Mouse (Mus musculus) left cerebral cortex, adult 9 months (tissue): ENCODE data around the gene Sprr2k.
"Not testable (repeated sequence)": the region's sequence is repeated elsewhere in the genome, so short reads cannot be mapped to it uniquely, and the experiment has no call there.

Experiments
- DNase-seq, 2 experiments: peaks; one replicate each; pipeline ENCODE4 v3.0.0; 2022; ENCODE audit warnings: low spot score in 2 of 2

The Sprr2k gene

DNA sequence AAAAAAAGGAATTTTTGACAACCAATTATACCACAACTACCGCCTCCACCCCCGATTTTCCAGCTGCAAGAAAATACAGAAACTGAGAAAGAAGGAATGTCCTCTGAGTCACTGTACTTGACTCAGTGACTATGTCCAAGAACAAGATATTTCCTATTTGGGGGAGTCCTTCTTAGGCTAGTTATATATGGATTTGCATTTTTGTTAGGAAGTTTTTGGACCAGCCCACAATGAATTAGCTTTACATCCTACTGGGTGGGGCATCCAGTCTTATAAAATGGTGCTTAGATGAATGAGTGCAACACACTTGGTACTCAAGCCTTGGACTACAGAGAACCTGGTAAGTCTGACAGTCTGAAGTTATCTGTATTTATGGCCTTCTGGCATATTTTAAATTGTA is at the start of gene Sprr2k:
TSS of gene Sprr2k (plus strand) at position 301 of the 400 bp plus-strand sequence.
- no peak for DNase-seq

DNA sequence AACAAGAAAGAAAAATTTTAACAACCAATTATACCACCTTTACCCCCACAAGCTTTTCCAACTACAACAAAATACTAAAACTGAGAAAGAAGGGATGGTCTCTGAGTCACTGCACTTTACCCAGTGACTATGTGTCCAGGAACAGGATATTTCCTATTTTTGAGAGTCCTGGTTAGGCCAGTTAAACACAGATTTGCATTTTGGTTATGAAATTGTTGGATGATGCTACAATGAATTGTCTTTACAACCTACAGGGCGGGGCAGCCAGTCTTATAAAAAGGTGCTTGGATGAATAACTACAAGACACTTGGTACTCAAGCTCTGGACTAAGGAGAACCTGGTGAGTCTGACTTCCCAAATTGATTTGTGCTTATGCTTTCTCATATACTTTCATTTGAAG is 47.0 kb upstream of the Sprr2k start, which contains the start of gene Sprr2h:
TSS of gene Sprr2h (plus strand) at position 301 of the 400 bp plus-strand sequence.
- no peak for DNase-seq

DNA sequence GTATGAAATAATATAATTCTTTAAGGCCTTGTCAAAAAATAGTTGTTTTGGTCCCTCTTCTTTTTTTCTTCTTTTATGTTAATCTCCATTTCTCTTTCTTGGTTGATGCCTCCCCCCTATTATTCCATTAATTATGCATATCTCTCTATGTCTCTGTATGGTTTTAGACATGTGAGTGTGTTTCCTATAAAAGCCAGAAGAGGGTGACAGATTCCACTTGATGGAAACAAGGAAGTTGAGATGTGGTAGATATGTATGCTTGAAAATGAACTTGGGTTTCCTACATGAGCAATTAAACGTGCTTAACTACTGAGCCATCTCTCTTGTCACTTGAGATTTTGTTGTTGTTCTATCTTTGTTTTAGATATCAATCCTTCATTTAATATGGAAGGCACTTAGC is 38.1 kb upstream of the Sprr2k start:
- DNase-seq = no peak

DNA sequence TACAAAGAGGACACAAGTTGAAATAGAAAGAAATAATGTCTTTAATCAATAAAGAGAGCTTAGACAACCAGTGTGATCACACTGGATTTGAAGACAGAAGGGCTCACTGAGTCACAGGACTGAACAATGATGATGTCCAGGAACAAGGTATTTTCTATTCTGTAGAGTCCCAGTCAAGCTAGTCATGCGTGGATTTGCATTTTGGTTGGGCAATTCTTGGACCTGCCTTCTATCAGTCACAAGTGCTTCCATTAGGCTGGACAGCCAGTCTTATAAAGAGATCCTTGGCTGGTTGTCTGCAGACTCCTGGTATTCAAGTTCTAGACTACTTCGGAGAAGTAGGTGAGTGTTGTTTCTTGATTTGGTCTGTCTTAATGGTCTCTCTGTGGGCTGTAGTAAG is 24.7 kb upstream of the Sprr2k start, which contains the start of gene Sprr2i:
TSS of gene Sprr2i (plus strand) at position 301 of the 400 bp plus-strand sequence.
- no peak for DNase-seq

DNA sequence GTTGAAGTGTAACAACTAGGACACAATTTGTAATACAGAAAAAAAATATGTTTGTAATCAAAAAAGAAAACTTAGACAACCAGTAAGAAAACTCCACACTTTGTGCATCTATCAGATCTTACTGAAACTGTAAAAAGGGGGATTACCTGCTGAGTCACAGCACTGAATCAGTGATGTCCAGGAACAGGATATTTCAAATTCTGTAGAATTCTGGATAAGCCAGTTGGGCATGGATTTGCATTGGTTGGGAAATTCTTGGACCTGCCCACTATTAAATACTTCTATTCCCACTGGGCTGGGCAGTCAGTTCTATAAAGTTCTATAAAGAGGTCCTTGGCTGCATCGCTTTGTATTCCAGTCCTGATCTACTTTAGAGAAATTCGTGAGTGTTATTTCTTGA is 14.6 kb upstream of the Sprr2k start, which contains the start of gene Sprr2j-ps:
TSS of gene Sprr2j-ps (plus strand) at position 301 of the 400 bp plus-strand sequence.
- no peak for DNase-seq

DNA sequence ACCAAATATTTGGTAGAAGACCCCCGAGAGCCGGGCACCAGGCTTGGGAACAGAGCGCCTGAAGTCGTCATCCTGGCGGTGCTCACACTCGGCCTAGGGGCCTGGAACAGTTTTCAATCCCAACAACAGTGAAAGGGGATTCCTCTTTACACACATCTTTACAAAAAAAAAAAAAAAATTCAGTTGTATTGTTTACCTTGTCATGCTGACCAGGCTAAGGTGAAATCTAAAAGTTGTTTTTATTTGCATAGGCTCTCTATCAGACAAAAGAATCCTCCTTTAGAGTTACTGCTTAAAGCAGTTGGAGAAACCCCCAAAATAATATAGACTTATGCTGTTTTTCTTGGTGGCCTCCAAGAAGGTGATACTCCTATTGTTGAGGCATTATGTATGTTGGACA is 3.1 kb upstream of the Sprr2k start, which contains the start of gene Gm9774:
TSS of gene Gm9774 (minus strand) at position 101 of the 400 bp plus-strand sequence.
- DNase-seq = no peak

DNA sequence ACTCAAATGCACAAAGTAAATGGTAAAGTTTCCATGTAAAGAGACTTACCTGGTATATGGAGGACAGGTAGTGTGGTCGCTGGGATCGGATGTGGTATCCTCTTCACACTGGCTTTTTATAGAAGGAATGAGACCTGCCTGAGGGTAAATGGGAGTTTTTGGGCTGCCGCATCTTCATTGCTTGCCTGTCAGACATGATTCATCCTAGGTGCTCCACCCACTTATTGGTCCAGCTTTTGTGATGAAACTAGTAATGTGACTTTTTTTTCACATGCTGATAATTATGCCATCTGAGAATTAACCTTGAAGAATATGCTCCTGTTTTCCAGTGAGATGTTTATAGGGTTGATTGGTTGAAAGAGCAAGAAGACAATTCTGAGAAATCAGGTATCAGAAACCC is 6.3 kb downstream of the Sprr2k start, which contains the start of gene Sprr1b:
TSS of gene Sprr1b (minus strand) at position 101 of the 400 bp plus-strand sequence.
- no peak for DNase-seq

DNA sequence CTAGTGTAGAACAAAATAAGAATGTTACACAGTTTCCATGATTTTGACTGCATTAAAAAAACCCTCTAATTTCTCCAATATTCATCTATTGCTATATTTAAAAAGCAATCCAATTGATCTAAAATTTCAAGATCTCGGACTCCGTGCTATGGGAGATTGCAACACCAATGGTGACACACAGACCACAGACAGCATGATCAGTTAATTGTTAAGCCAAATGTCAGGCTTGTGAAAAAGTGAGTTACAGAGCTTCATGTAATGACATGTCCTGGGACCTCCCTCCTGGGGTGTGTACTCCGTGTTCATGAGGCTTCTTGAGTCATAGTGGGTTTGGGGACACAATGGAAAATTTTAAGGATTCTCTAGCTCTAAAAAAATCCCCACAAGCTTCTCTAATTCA is 7.8 kb downstream of the Sprr2k start:
- DNase-seq = no peak

DNA sequence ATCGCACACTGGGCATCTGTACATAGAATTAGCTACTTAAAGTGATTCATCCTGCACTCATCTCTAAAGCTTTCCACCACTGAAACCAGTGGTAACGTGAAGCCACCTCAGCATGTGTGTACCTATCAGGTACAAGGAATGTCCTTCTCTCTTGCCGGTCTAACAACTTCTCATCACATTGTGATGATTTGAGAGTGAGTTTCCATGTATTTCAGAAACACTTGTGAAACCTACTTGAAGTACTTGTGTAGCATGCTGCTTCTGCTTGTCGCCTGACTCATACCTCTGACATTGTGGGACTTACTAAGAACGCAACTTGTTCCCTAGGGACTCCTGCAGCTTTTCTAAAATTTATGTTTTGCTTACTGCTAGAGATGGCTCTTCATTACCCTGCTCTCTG is 22.8 kb downstream of the Sprr2k start:
- DNase-seq = no peak

DNA sequence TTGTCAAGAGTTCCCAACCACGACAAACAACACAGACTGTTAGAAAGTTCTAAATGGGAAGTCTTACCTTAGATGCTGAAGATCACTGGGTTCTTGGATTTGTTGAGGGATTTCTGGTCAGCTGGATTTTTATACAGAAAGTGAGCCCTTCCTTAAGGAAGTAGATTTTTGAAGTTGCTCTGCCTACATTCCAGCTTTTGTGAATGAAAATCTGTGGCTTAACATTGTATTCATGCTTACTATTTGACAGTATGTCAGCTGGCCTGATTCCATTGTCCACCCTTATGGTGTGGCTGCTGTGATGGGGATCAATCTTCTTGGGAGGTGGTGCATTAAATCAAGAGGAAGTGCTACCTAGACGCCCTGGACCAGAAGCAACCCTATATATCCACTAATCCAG is 26.2 kb downstream of the Sprr2k start, which contains the start of gene Sprr3:
TSS of gene Sprr3 (minus strand) at position 101 of the 400 bp plus-strand sequence.
- no peak for DNase-seq

DNA sequence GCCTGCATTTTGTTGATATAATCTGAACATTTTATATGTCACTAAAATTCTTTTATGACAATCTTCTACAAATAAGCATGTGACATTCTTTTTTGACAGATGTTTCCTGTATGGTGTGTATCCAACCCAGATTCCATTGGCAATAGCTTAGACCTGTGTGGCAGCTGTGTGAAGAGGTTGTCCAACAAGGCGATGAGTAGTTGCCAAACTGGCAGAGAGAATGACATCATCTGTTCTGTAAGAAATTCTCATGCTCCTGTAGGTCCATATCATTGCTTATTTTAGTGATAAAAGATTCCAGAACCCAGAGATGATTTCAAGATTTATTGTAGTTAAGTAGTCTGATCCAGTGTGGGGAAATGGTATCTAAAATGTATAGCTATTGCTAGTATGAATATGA is 34.2 kb downstream of the Sprr2k start:
- no peak for DNase-seq

DNA sequence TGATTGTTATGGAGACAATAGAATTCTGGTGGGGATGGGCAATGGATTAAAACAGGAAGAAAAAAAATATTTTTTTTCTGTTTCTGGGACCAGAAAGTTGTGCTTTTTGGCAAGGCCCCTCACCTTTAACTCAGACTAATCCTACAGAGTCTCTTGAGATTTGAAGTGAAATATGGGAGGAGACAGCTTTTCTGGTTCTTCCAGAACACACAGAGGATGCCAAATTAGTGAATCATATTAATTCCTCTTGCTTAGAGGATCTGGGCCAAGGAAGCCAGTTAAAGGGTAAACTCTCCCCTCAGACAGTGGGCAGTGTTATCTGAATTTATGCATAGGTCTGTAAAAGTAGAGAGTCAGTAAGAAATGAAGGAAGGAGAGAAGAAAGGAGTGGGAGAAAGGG is 35.0 kb downstream of the Sprr2k start:
- no peak for DNase-seq

DNA sequence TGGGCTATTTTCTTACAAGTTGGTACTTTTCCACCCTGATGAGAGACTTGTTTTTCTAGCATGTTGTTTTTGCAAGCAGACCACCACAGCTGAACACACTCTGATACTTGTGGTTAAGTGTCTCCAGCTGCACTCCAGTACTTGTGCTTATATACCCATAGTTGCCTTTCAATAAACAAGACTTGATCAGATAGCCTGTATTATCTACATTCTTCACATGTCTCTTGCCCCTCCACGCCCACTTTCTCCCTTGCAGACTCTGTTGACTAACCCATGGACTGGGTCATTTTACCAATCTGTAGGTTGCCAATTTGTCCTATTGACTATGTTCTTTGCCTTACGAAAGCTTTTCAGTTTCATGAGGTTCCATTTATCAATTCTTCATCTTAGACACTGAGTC is 37.7 kb downstream of the Sprr2k start:
- DNase-seq = no peak

DNA sequence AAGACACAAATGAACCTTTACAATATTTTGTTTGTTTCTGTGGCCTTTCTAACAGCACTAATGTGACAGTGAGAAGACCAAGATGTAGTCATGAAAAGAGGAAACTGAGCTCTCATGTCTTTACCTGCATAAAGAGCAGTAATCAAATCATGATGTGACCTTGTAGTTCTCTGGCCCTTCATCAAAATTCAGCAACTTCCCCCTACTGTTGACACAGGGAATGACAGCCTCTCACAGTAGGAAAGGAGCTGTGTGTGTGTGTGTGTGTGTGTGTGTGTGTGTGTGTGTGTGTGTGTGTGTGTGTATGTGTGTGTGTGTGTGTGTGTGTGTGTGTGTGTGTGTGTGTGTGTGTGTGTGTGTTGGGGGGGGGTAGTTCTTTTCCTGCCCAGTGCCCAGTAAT is 48.9 kb downstream of the Sprr2k start:
- DNase-seq = not testable (repeated sequence)
